Mouse (Mus musculus): Measurements from ENCODE around the gene Lhcgr. TPM values are rescaled to one million over a fixed set of nuclear protein-coding genes. Genes with fewer than 3 reads are reported as not detected.
"Not testable (repeated sequence)": the region's sequence is repeated elsewhere in the genome, so short reads cannot be mapped to it uniquely, and the experiment has no call there.

The Lhcgr gene
- total RNA-seq (2021): under 1 TPM; 0.22 to 0.33 TPM

- no peak for DNase-seq
Measured at GRCm38 (mm10) chr17:88791440-88792152, at the start of gene Lhcgr. TSS of gene Lhcgr (minus strand) at chr17:88791990.

GRCm38 (mm10) chr17:88817601-88818000 is 25.8 kb upstream of the Lhcgr start:
- peak in 1 of 2 experiments; percentile 3 for DNase-seq

GRCm38 (mm10) chr17:88812943-88813342 is 21.2 kb upstream of the Lhcgr start:
- not testable (repeated sequence) for DNase-seq

GRCm38 (mm10) chr17:88810807-88811206 is 19.0 kb upstream of the Lhcgr start:
- no peak for DNase-seq

GRCm38 (mm10) chr17:88806421-88806820 is 14.6 kb upstream of the Lhcgr start:
- DNase-seq: no peak

GRCm38 (mm10) chr17:88803441-88803840 is 11.7 kb upstream of the Lhcgr start:
- DNase-seq: no peak

GRCm38 (mm10) chr17:88790680-88791079 is 1.1 kb downstream of the Lhcgr start:
- no peak for DNase-seq

GRCm38 (mm10) chr17:88788392-88788791 is 3.4 kb downstream of the Lhcgr start:
- DNase-seq: no peak

- no peak for DNase-seq
Measured at GRCm38 (mm10) chr17:88786881-88787280, 4.9 kb downstream of the Lhcgr start.

- no peak for DNase-seq
Measured at GRCm38 (mm10) chr17:88786385-88786784, 5.4 kb downstream of the Lhcgr start.

GRCm38 (mm10) chr17:88779148-88779547 is 12.6 kb downstream of the Lhcgr start:
- no peak for DNase-seq

GRCm38 (mm10) chr17:88774103-88774526 is 17.7 kb downstream of the Lhcgr start:
- DNase-seq: no peak

GRCm38 (mm10) chr17:88770081-88770480 is 21.7 kb downstream of the Lhcgr start:
- no peak for DNase-seq

- DNase-seq: no peak
Measured at GRCm38 (mm10) chr17:88769283-88769859, 22.4 kb downstream of the Lhcgr start.

- DNase-seq: no peak
Measured at GRCm38 (mm10) chr17:88766857-88767256, 24.9 kb downstream of the Lhcgr start.

- DNase-seq: no peak
Measured at GRCm38 (mm10) chr17:88764136-88764485, 27.7 kb downstream of the Lhcgr start.

GRCm38 (mm10) chr17:88763396-88764135 is 28.2 kb downstream of the Lhcgr start:
- DNase-seq: no peak

- peak; percentile 27 to 30 for DNase-seq
Measured at GRCm38 (mm10) chr17:88758003-88758437, 33.8 kb downstream of the Lhcgr start.

GRCm38 (mm10) chr17:88755776-88756175 is 36.0 kb downstream of the Lhcgr start:
- no peak for DNase-seq

GRCm38 (mm10) chr17:88753472-88753857 is 38.3 kb downstream of the Lhcgr start:
- no peak for DNase-seq

- DNase-seq: peak; percentile 39 to 47
Measured at GRCm38 (mm10) chr17:88752827-88753471, 38.8 kb downstream of the Lhcgr start.

GRCm38 (mm10) chr17:88749646-88750045 is 42.1 kb downstream of the Lhcgr start:
- no peak for DNase-seq

GRCm38 (mm10) chr17:88706231-88706649 is 85.5 kb downstream of the Lhcgr start:
- DNase-seq: no peak
